Mouse (Mus musculus) right cerebral cortex, postnatal 25 days (tissue): ENCODE measurements around the gene Stxbp6.

ENCODE experiments used
- DNase-seq: peaks from one replicate; pipeline ENCODE4 v3.0.0; 2022

The Stxbp6 gene

GRCm38 (mm10) chr12:44992847-44993246 is 81.7 kb downstream of the Stxbp6 start:
- DNase-seq: no peak

DNA sequence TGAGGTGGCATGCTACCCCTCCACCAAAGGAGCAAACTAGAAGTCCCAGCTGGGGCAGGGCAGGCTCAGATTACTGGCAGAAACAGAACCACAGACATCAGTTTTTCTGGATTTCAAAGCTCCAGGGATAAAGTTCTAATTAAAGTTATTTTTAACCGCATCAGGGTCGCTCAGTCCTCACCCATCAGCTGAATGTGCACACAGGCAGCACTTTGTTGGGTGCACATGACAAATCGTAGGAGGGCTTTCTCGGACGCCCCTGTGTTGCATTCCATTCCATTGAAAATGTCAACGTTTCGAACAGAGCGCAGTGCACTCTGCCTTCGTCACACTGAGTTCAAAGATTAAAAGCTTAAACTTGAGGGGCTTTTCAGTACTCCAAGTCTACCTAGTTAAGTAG is 84.1 kb downstream of the Stxbp6 start:
- no peak for DNase-seq

GRCm38 (mm10) chr12:44989011-44989410 is 85.5 kb downstream of the Stxbp6 start:
- no peak for DNase-seq

DNA sequence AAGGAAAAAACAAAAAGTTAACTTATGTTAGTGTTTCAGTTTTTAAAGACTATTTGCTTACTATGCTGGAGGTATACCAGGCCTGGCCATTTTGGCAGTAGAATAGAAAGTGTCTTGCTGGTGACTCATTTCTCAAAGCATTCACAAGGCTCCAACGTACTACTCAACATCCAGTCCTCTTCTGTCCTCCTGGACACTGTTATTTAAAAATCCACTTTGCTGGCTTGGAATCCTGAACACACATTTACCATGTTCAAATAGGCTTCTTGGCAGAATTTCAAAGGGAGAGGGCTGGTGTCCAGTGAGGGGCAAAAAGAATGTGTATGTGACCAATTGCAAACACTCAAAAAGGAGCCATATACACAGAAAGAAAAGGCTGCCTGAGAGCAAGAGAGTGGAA is 86.7 kb downstream of the Stxbp6 start:
- no peak for DNase-seq

DNA sequence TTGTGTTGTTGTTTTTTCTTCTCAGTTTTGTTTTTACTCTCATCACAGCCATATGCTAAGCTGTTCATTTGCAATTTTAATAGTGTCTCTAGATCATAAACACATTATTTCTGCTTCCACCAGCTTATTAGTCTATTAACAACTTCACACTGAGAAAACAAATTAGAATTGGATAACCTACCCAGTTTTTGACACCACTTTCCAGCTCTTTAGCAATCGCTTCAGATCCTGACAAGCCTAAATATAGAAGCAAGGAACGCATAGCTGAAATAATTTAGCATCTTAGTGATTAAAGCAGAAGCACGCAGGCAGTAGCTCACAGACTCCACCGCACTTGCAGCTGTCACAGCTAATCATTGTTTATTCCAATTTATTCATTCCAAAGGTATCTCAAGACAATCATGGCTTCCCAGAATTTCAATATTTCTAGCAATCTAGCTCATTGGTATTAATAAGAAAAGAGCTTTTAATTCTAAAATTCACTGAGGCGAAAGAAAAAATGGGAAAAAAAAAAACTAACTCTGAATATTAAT is 95.1 kb downstream of the Stxbp6 start:
- no peak for DNase-seq

DNA sequence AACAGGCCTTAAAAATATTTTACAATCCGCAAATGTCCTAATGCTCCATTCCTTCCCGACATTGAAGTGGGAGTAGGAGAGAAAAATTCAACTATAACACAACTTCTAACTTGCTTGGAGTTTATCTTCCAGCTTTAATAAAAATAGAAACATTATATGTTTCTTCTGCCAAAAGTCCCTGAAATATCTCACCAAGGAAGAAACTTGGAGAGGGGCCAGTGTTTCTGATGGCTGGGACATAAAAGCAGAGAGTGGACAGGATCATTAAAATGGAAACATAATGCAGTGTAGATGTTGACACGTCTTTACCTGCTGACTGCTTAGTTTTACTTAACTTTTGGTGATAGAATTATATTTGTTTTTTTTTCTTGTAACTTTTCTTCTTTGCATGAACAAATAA is 99.2 kb downstream of the Stxbp6 start:
- no peak for DNase-seq

DNA sequence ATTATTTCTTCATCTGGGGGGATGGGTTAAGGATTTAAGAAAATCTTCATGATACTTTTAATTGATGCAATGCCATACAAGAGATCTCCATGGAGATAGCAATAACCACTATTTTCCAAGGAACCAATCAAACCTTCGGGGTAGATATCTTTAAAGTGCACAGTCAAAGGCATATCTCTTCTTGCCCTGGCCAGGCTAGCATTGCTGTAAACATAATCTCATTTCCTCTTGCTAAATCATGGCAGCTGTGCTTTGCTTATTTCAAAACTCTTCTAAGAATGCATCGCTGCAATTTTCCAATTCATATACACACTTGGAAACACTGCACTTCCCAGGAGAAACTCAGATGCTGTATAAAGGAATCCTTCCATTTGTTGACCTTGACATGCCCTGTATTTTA is 103.0 kb downstream of the Stxbp6 start:
- DNase-seq: no peak

GRCm38 (mm10) chr12:44967448-44967847 is 107.1 kb downstream of the Stxbp6 start:
- no peak for DNase-seq

DNA sequence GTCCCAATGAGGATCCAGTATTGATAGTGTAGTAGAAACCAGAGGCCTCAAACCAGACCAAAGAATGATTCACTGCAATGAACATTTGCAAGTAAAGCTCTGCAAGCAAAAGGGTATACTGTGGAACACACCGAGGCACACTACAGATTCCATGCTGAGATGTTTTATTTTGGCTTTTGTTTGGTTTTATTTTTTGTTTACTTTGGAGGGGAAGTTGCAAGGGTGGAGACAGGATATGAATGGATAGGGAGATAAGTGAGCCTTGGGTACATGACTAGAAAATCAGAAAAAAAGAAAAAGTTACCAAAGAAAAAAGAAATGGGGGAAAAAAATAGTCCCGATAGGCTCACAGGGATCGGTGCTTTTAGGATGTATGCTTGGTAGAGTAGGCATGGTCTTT is 117.0 kb downstream of the Stxbp6 start:
- DNase-seq: no peak

DNA sequence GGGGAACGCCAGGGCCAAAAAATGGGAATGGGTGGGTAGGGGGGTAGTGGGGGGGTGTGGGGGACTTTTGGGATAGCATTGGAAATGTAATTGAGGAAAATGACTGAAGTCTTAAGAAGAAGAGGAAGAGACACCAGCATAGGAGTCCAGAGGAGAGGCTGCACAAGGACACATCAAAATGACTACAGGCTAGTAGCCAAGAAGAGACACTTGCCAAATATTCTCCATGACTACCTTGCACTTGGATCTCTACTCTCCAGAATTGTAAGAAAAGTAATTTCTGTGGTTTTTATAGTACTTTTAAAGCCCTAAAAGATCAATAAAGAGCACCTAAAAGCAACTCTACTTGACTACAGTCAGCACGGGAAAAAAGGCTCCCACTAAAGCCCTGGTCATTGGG is 121.4 kb downstream of the Stxbp6 start:
- no peak for DNase-seq

DNA sequence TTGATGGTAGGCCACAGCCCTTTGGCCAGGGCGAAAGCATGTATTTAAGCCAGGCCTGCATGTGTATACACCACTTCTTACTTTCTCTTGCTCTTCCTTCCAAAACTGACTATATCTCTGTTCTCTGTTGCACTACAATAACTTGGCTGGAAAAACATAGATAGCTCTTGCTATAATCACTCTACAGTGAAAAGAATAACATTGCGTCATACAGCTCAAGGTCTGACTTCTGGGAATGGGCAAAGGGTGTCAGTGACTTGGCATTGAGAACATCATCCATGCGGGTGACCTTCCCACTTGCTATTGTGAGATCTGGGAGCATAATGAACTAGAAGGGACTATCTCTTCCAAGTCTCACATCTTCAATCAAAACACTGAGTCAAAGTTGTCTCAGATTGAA is 122.4 kb downstream of the Stxbp6 start:
- DNase-seq: no peak

- no peak for DNase-seq
Measured at GRCm38 (mm10) chr12:44950559-44950958, 124.0 kb downstream of the Stxbp6 start.

- no peak for DNase-seq
Measured at GRCm38 (mm10) chr12:44947823-44948222, 126.7 kb downstream of the Stxbp6 start.

GRCm38 (mm10) chr12:44940325-44940724 is 134.2 kb downstream of the Stxbp6 start:
- DNase-seq: no peak

GRCm38 (mm10) chr12:44939106-44939505 is 135.4 kb downstream of the Stxbp6 start:
- no peak for DNase-seq

DNA sequence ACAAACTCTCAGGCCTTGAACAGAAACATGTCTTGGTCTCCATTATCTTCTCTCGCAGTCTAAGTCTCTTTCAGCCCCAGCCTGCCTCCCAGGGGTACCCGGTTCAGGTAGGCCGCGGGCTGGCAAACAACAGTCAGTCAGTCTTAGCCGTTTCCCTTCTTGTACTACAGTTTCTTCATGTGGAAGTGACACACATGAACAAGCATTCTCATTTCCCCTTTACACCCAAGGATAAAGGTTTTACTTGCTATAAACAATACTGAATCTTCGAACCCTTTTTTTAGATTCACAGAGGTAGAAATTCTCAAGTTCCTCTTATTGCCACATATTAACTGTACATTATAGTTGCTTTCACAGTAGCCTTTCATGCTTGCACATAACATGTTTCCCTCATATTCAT is 141.6 kb downstream of the Stxbp6 start:
- DNase-seq: no peak

GRCm38 (mm10) chr12:44931716-44932115 is 142.8 kb downstream of the Stxbp6 start:
- DNase-seq: no peak

- DNase-seq: no peak
Measured at GRCm38 (mm10) chr12:44928456-44928855, 146.1 kb downstream of the Stxbp6 start.

DNA sequence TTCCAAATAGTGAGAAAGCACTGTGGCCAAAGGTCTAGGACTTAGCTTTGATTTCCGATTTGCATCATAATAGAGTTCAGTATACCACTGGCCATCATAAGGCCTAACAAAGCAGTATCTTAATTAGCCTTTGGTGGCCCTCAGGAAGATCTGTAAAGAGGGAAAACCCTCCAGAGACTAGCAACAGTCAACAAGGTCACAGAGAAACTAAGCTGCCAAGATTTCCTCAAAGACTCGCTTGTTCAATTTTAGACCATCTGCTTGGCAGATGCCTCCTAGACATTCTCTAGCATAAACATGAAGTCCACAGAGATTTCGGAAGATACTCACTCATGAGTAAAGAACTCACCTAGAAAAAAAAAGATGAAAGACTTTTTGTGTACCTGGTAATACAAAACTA is 148.6 kb downstream of the Stxbp6 start:
- DNase-seq: no peak

- no peak for DNase-seq
Measured at GRCm38 (mm10) chr12:44923273-44923672, 151.2 kb downstream of the Stxbp6 start.

DNA sequence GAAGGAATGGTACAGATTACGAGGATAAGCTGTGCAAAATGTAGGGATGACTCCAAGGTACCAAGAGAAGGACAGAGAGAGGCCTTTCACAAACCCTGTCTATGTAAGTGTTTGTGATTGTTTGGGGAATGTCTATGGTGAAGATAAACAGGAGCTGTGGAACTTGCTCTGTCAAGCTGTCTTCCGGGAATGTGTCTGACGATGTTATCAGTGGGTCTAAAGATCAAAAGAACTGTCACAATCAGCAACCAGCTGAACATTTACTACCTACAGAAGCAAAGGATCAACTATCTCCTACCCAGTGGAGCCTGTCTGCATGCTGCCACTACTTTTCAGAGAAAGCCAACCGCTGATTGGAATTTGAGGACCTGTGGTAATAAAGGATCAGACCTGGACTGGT is 152.3 kb downstream of the Stxbp6 start:
- DNase-seq: no peak

DNA sequence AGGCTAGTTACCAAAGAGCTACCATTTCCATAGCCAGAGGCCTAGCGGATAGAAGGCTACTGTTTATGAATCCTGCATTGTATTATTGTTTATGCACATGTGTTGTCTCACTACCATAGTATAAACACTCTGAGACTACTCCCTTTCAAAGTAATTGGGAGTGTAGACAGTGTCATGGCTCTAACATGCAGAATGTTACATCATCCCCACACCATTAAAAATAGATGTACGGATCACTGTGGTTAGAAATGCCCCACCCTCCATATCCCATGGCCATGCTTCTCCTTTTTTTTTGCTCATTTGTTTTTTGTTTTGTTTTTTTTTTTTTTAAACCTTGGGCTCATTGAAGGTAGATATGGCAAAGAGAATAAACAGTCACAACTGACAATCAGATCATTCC is 154.9 kb downstream of the Stxbp6 start:
- no peak for DNase-seq

DNA sequence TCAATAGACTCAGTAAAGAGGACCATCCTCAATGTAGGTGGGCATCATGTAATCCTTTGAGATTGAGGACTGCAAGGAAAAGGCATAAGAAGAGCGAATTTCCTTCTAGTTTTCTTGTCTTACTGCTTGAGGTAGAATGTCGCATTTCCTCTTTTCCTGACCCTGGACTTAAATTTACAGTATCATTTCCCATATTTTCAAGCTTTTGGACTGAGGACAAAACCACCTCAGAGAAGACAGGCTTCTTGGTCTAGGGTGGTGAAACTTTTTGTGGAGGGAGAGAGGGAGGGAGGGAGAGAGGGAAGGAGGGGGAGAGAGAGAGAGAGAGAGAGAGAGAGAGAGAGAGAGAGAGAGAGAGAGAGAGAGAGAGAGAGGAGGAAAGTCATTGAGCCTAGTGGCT is 155.6 kb downstream of the Stxbp6 start:
- no peak for DNase-seq

DNA sequence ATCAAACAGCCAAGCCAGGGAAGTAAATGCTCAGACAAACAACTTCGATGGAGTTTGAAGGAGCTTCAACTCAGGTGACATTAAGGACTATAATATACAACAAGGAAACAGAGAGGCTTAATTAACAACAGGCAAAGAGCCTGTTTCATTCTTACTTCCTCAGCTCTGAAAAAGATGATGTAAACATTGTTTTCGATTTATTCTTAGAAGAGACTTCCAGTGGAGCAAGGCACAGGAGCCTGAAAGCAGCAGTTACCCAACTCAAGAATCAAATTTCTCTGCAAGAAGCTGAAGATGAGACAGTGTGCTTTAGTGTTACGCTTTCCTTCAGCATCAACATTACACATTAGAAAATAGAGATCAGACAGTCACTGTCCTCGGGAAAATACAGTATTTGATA is 160.7 kb downstream of the Stxbp6 start:
- no peak for DNase-seq

DNA sequence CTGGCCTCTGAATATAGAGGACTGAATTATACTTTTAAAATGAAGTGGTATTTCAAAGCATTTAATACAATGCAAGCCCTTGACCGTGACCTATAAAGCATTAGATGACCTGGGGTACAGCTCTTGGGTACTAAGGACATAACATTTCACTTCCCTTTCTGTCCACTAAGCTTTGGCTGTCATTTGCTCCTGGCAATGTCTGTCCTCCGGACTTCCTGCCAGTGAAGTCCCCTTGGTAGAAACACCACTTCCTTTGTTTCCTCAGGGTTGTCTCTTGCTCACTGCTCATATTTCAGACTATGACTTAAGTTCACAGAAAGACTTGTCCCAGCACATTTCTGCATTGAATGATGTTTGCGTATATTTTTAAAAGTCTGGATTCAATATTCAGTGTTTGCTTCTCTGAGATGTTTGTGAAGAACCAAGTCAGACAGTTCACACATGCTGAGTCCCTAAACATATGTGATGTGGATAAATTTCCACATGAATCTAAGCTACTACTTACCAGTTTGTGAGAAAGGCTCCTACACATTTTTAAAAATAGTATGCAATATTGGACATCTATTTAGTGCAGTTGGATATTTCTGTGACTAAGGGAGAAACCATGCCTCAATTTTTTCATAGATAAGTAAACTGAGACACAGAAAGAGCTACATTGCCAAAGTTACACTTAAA is 166.3 kb downstream of the Stxbp6 start:
- DNase-seq: no peak
